Mouse (Mus musculus) limb, embryonic 13.5 days (tissue): ENCODE measurements around the gene B3galt1. TPM values are rescaled to one million over a fixed set of nuclear protein-coding genes. Genes with fewer than 3 reads are reported as not detected.

ENCODE experiments used
- ATAC-seq: fragments of 200-750 bp; cut with Nextera tagmentation; 2 replicates; pipeline ENCODE4 v1.8.0; 2017; ENCODE audit warnings: low read depth, moderate number of reproducible peaks, moderate TSS enrichment; ENCODE audit not compliant: low FRiP score
- H3K27ac ChIP-seq: fragments of 300-500 bp; sonication (generic); 2 replicates; pipeline ENCODE4 v1.5.1; 2015; ENCODE audit warnings: inconsistent platforms, mild to moderate bottlenecking, moderate library complexity
- H3K27me3 ChIP-seq: fragments of 300-500 bp; sonication (generic); 2 replicates; pipeline ENCODE4 v1.6.1; 2015; ENCODE audit warnings: mild to moderate bottlenecking, inconsistent platforms
- H3K36me3 ChIP-seq: fragments of 300-500 bp; sonication (generic); 2 replicates; pipeline ENCODE4 v1.6.1; 2015; ENCODE audit warnings: inconsistent platforms, mild to moderate bottlenecking, moderate library complexity
- H3K4me1 ChIP-seq: fragments of 300-500 bp; sonication (generic); 2 replicates; pipeline ENCODE4 v1.6.1; 2015; ENCODE audit warnings: inconsistent platforms
- H3K4me2 ChIP-seq: fragments of 300-500 bp; sonication (generic); replicated peaks from 2 replicates; pipeline ENCODE4 v1.6.1; 2015; ENCODE audit warnings: inconsistent platforms, mild to moderate bottlenecking, moderate library complexity
- H3K4me3 ChIP-seq: fragments of 300-500 bp; sonication (generic); 2 replicates; pipeline ENCODE4 v1.5.1; 2015; ENCODE audit warnings: moderate library complexity, mild to moderate bottlenecking, inconsistent platforms
- H3K9ac ChIP-seq: fragments of 300-500 bp; sonication (generic); 2 replicates; pipeline ENCODE4 v1.6.1; 2015; ENCODE audit warnings: mild to moderate bottlenecking, inconsistent platforms
- H3K9me3 ChIP-seq: fragments of 300-500 bp; sonication (generic); 2 replicates; pipeline ENCODE4 v1.6.1; 2016; ENCODE audit warnings: inconsistent platforms
- WGBS: fragments of 180-500 bp; shearing (Covaris S2); methylation state at CpG from one replicate; pipeline ENCODE4 v1.1.7; 2015; 5-methylcytosine and 5-hydroxymethylcytosine counted together
- polyA plus RNA-seq: library from polyadenylated mRNA; unstranded; fragments of >200 nt; fragmentation: Nextera tagmentation; extraction: Ambion mirVana; gene quantifications from 2 replicates; pipeline ENCODE4 v1.2.1, GENCODE M21; 2015

The B3galt1 gene
- polyA plus RNA-seq, 1 experiment from 2014 or later: 11.1 TPM

DNA sequence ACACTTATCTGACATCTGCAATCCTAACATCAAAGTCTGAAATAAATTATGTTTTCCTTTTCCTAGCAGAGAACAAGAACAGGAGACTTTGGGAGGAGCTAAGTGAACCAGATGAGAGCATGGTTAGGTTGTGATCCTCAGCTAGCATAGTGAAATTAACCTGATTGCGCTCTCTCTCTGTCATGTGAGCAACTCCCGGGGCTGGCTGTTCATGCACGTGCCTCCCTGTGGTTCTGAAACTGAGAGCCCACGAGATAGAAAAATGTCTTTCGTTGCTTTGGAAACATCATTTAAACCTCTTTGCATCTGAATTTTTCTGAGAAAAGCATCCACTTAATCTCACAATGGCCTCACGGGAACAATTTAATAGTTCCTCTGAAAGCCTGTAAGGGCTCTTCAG lies 190.8 kb downstream of the B3galt1 start:
- no peak for ATAC-seq
- H3K27ac ChIP-seq: no peak overlapping the region
- H3K27me3 ChIP-seq: no peaks in the 10 kb centered on the region
- H3K9me3 ChIP-seq: no peaks in the 10 kb centered on the region
- no peak overlapping the region for H3K4me3 ChIP-seq
- H3K9ac ChIP-seq: no peak overlapping the region
- H3K4me2 ChIP-seq: no peak overlapping the region
- no peaks in the 10 kb centered on the region for H3K4me1 ChIP-seq
- H3K36me3 ChIP-seq: no peaks in the 10 kb centered on the region
- 71% methylated on average over 6 of the region's 6 CpGs for WGBS

DNA sequence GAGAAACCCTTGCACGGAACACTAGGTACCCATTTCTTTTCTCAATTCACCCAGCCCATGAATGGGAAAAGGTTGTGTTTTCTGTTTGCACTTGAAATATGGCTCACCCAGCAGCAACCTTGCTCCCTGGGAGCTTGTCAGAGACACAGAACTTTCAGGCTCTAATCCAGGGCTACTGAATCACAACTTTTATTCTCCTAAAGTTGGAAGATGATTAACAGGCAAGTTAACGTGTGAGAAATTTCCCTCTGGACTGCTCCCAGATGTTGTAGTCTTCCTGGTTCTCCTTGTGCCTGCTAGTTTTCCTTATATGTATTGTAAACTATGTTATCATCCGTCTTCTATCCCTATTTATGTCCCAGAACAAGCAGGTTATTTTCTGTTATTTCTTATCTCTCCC lies 221.9 kb downstream of the B3galt1 start:
- Histone ChIP-seq H3K9ac (no peak overlapping the region), H3K4me2 (no peak overlapping the region), H3K4me1 (no peaks in the 10 kb centered on the region), H3K36me3 (no peaks in the 10 kb centered on the region), H3K27ac (no peak overlapping the region), H3K9me3 (no peaks in the 10 kb centered on the region), H3K4me3 (no peak overlapping the region), H3K27me3 (no peaks in the 10 kb centered on the region)
- no peak for ATAC-seq
- WGBS: 77% methylated on average over 3 of the region's 3 CpGs

DNA sequence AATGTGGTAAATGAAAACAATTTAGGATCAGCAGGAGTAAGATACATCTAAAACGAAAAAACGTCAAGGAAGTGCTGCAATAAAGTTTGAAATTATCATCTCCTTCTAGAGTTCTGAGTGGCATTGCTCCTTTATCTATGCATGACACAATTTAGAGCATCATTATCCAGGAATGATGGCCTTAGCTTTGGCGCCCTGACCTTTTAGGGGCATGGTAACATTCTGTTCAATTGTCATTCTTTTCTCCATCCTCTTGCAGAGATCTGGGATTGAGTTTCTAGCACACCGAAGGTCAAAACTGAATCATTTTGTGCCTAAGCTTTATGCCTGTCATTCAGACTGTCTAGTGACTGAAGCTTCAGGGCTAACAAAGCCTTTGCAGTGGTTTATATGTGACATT lies 231.9 kb downstream of the B3galt1 start:
- Histone ChIP-seq H3K4me2 (no peak overlapping the region), H3K27me3 (no peaks in the 10 kb centered on the region), H3K9ac (no peak overlapping the region), H3K4me1 (no peaks in the 10 kb centered on the region), H3K36me3 (no peaks in the 10 kb centered on the region), H3K27ac (no peak overlapping the region), H3K9me3 (no peaks in the 10 kb centered on the region), H3K4me3 (no peak overlapping the region)
- ATAC-seq: no peak
- WGBS: 80% methylated on average over 4 of the region's 4 CpGs

DNA sequence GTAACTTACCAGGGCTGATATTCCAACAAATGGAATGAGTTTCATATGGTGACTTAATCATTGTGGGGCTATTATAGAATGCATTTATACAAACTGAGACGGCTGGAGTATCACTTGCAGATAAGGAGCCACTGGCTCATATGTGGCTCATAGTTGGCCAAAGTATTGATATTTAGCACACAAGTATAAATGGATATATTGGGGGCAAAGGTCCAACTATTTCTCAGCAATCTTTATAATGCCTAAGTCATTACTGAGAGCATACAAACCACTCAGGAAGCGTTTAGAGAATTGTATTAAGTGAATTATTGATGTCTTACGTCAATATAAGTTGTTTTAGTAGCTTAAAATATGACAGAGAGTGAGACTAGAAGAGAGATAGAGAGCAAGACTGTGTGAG lies 234.3 kb downstream of the B3galt1 start:
- Histone ChIP-seq H3K27ac (no peak overlapping the region), H3K4me2 (no peak overlapping the region), H3K4me1 (no peaks in the 10 kb centered on the region), H3K9me3 (no peaks in the 10 kb centered on the region), H3K36me3 (no peaks in the 10 kb centered on the region), H3K4me3 (no peak overlapping the region), H3K27me3 (no peaks in the 10 kb centered on the region), H3K9ac (no peak overlapping the region)
- WGBS: 73% methylated on average over 3 of the region's 3 CpGs
- no peak for ATAC-seq

DNA sequence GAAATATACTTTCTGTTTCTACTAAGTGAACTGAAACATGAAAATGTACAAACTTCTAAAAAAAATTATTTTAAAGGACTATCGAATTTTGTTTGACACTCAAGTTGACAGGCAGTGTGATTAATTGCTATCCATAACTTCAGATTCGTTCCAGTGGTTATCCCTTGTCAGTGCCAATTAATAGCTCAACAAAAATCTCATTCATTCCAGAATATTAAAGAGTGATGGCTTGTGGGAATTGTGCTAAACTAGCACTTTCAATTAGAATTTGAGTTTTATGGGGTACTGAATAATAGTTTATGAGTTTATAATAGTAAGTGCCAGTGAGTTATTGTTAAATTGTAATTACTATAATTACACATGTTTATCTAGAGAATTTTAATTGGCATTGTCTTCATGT lies 250.5 kb downstream of the B3galt1 start:
- 41% methylated on average over 2 of the region's 2 CpGs for WGBS
- Histone ChIP-seq H3K27ac (no peak overlapping the region), H3K9ac (no peak overlapping the region), H3K36me3 (no peaks in the 10 kb centered on the region), H3K9me3 (no peaks in the 10 kb centered on the region), H3K4me3 (no peak overlapping the region), H3K4me1 (no peaks in the 10 kb centered on the region), H3K27me3 (no peaks in the 10 kb centered on the region), H3K4me2 (no peak overlapping the region)
- no peak for ATAC-seq

DNA sequence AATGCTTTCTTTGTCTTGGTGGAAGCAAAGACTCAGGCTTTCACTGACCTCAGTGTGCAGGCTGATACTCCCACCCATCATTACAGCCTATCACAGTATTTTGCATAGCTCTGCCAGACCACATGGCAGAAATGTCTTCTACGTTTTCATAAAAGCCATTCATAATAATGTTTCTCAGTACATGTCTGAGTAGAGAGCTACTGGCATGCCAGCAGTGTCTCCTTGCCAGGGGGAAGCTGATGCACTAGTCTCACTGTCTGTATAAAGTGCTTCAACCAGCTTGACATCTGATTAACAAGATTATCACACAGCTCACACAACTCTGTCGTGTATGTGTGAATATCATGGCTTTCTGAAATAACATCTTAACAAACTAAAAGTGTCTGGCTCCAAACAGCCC lies 252.3 kb downstream of the B3galt1 start:
- H3K4me1 ChIP-seq: no peaks in the 10 kb centered on the region
- WGBS: 84% methylated on average over 2 of the region's 2 CpGs
- no peak overlapping the region for H3K4me2 ChIP-seq
- no peak overlapping the region for H3K27ac ChIP-seq
- no peak overlapping the region for H3K4me3 ChIP-seq
- no peak for ATAC-seq
- H3K9me3 ChIP-seq: no peaks in the 10 kb centered on the region
- no peak overlapping the region for H3K9ac ChIP-seq
- no peaks in the 10 kb centered on the region for H3K36me3 ChIP-seq
- H3K27me3 ChIP-seq: no peaks in the 10 kb centered on the region

DNA sequence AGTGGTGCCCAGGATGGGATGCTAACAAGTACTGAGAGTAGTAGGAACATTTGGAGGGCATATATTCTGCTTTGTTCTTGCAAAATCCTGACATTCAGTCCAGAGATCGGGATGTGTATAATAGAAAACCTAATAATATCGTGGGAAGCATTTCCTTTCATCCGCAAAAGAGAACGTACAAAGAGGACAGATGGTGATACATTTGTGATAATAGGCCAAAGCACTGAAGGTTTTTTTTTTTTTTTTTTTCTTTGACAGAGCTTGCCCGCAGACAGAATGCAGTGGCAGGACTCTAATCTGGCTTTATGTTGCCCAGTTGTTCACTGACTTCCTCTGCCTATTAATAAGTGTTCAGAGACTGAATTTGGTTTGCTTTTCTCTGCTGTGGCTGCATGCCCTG lies 256.7 kb downstream of the B3galt1 start:
- Histone ChIP-seq H3K36me3 (no peaks in the 10 kb centered on the region), H3K27me3 (no peaks in the 10 kb centered on the region), H3K9me3 (no peaks in the 10 kb centered on the region), H3K9ac (no peak overlapping the region), H3K4me2 (no peak overlapping the region), H3K4me3 (no peak overlapping the region), H3K4me1 (no peaks in the 10 kb centered on the region), H3K27ac (no peak overlapping the region)
- ATAC-seq: no peak
- 86% methylated on average over 5 of the region's 5 CpGs for WGBS

DNA sequence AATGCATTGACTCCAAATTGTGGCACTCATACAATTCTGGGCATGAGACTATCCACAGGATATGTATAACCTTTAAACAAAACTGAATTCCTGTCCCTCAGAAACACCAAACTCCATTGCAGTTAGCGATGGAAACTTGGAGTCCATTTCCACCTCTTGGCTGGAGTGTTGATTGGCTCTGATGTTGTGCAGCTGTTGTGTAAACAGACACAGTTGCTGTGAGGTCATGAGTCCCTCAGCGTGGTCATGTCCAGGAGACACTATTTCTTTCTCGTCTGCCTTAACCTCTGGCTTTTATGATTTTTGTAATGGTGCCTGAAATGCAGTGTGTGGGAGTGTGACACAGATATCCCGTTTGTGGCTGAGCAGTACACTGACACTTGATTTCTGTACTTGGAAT lies 262.0 kb downstream of the B3galt1 start:
- no peak overlapping the region for H3K4me2 ChIP-seq
- H3K27ac ChIP-seq: no peak overlapping the region
- no peak overlapping the region for H3K4me3 ChIP-seq
- 81% methylated on average over 4 of the region's 4 CpGs for WGBS
- no peaks in the 10 kb centered on the region for H3K9me3 ChIP-seq
- ATAC-seq: no peak
- H3K4me1 ChIP-seq: no peaks in the 10 kb centered on the region
- H3K27me3 ChIP-seq: no peaks in the 10 kb centered on the region
- H3K36me3 ChIP-seq: no peaks in the 10 kb centered on the region
- H3K9ac ChIP-seq: no peak overlapping the region

DNA sequence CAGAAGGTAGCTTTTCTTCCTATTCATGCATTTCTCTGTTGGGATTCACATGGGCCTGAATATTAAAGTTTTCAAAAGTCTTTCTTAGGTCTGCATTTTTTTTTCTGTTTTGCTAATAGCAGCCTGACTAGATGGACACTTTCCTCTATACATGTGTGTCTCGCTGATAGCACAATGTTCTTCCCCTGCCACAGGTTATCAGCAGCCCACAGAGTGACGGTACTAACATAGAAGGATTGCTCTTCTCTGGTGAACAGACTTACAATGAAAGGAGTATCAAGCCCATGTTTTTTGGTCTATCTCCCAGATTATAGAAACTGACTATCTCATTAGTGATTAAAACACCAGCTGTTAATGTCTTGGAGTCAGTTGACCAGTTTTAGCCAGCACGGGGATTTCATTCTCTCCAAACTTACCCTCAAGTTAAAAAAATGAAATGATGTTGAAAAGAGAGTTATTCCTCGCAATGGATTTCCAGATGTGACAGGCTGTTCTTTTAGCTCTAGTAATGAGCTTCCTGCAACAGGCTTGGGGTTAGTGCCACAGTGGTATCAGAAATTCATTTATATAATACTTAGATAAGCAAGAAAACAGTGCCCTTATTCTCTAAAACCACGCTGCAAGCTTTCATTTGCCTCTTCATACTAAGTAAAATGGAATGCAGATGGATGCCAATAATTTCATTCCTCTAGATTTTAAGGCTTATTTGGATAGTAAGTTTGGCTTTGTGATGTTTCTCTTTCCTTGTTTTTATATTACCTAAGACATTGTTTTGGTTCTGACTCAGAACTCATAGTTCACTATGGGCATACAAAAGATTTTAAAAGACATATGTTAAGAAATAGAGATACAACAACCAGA lies 263.6 kb downstream of the B3galt1 start:
- no peak overlapping the region for H3K4me3 ChIP-seq
- no peaks in the 10 kb centered on the region for H3K27me3 ChIP-seq
- 80% methylated on average over 5 of the region's 5 CpGs for WGBS
- no peaks in the 10 kb centered on the region for H3K4me1 ChIP-seq
- no peak overlapping the region for H3K9ac ChIP-seq
- H3K27ac ChIP-seq: no peak overlapping the region
- H3K36me3 ChIP-seq: no peaks in the 10 kb centered on the region
- ATAC-seq: no peak
- H3K4me2 ChIP-seq: no peak overlapping the region
- H3K9me3 ChIP-seq: no peaks in the 10 kb centered on the region

DNA sequence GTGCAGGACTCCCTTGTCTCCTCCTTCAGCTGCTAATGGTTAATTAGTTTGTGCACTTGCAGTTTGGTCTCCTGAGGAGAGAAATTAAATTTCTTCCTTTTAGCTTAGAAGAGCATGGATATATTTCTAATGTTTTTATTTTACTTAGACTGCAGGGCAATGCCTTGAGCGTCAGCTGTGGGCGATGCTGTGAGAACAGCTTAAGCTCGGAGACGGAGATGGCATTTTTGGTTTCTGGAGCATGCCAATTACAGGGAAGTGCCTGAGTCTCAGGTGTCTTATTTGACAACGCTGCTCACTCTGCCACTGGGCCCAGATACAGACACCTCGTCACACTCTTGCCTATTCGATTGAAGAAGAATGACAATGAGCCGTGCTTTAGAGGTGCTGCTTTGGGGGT lies 282.1 kb downstream of the B3galt1 start:
- Histone ChIP-seq H3K27ac (no peak overlapping the region), H3K36me3 (no peaks in the 10 kb centered on the region), H3K4me2 (no peak overlapping the region), H3K9me3 (no peaks in the 10 kb centered on the region), H3K9ac (no peak overlapping the region), H3K4me1 (no peaks in the 10 kb centered on the region), H3K27me3 (no peaks in the 10 kb centered on the region), H3K4me3 (no peak overlapping the region)
- ATAC-seq: no peak
- WGBS: 86% methylated on average over 8 of the region's 8 CpGs

DNA sequence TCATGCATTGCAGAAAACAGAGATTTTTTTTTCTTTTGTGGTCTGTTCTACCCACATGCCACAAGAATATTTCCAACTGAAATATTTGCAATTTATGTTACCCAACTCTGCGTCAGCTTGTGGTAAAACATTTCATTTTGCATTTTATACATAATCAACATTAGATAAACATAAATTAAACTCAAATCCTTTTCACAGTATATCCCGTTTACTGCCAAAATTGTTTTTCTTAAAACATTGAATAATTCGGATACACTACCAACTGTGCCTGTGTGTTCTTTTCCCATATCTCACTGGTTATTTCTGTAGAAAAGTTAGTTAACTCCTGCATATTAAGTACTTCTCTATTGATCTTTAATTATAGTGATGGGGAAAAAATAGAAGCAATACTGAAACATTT lies 285.1 kb downstream of the B3galt1 start:
- Histone ChIP-seq H3K4me2 (no peak overlapping the region), H3K9me3 (no peaks in the 10 kb centered on the region), H3K9ac (no peak overlapping the region), H3K36me3 (no peaks in the 10 kb centered on the region), H3K27ac (no peak overlapping the region), H3K4me1 (no peaks in the 10 kb centered on the region), H3K27me3 (no peaks in the 10 kb centered on the region), H3K4me3 (no peak overlapping the region)
- ATAC-seq: no peak
- 91% methylated on average over 3 of the region's 3 CpGs for WGBS

DNA sequence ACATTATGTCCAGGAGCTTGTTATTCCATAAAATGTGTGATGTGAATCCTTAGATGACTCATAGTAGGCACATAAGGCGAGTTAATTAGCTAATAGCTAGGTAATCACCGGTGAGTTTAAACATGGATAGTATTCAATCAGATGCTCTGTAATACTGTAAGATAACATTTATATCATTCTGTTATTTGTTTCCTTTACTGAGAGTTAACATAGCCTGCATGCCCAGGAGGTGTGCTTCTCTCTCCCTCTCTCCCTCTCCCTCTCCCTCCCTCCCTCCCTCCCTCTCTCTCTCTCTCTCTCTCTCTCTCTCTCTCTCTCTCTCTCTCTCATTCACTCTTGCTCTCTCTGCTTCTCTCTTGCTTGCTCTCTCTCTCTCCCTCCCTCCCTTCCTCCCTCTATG lies 292.7 kb downstream of the B3galt1 start:
- WGBS: 87% methylated on average over 2 of the region's 2 CpGs
- H3K36me3 ChIP-seq: no peaks in the 10 kb centered on the region
- H3K9me3 ChIP-seq: no peaks in the 10 kb centered on the region
- no peaks in the 10 kb centered on the region for H3K4me1 ChIP-seq
- no peak overlapping the region for H3K4me2 ChIP-seq
- ATAC-seq: no peak
- no peak overlapping the region for H3K27ac ChIP-seq
- no peaks in the 10 kb centered on the region for H3K27me3 ChIP-seq
- H3K4me3 ChIP-seq: no peak overlapping the region
- no peak overlapping the region for H3K9ac ChIP-seq

DNA sequence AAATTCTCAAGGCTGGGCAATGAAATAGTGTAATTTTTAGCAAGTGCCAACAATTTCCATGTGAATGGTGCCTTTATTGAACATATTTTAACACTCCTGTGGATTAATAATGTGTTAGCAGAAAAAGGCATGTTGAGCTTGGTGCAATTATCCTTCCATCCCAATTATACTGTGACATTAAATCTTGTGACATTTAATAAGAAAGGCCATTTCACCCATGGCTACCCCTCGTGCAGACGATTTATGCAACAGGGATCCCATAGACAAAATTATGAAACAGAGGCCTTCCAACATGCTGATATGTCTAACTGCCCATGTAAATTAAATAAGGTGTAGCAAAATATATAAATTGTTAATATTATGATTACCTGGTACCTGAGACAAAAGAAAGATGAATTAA lies 293.3 kb downstream of the B3galt1 start:
- no peak overlapping the region for H3K9ac ChIP-seq
- no peak overlapping the region for H3K4me3 ChIP-seq
- WGBS: 69% methylated on average over 2 of the region's 2 CpGs
- H3K4me2 ChIP-seq: no peak overlapping the region
- ATAC-seq: no peak
- no peaks in the 10 kb centered on the region for H3K27me3 ChIP-seq
- H3K9me3 ChIP-seq: no peaks in the 10 kb centered on the region
- H3K4me1 ChIP-seq: no peaks in the 10 kb centered on the region
- H3K36me3 ChIP-seq: no peaks in the 10 kb centered on the region
- H3K27ac ChIP-seq: no peak overlapping the region
